ENCODE assay signal across 22 mouse cellular contexts in the genomic region with DNA sequence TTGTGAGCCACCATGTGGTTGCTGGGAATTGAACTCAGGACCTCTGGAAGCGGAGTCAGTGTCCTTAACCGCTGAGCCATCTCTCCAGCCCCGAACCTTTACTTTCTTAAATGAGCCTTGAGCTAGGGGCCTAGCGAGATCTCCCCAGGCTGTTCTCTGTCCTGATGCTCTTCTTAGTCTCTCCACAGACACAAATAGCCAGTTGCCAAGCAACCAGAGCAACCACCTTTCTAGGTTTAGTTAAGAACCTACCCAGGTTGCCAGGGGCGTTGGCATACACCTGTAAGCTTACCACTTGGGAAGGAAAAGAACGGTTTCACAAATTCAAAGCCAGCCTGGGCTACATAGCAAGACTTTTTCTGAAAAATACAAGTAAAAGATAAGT. TPM values are rescaled to one million over a fixed set of nuclear protein-coding genes. Genes with fewer than 3 reads are reported as not detected.
DNase-seq lines count a peak whose midpoint lies in the region; ATAC-seq lines count a peak whose summit lies in the region.
"Had no signal": no experiment of that assay in that cellular context is flagged by ENCODE, and none has a peak within 500 bp of the region (broad histone marks: within the 10 kb centered on the region; RNA-seq: fewer than 3 reads in every experiment).

No protein-coding gene starts in this region.

- no peak overlapping the region for H3K9ac ChIP-seq in kidney, embryonic 16.5 days (replicated peaks; ENCODE audit: low read length)
- H3K9ac ChIP-seq: heart, embryonic 13.5 days; midbrain, embryonic 12.5 days; neural tube, embryonic 13.5 days had no signal

- no peak for DNase-seq in kidney, postnatal 4 days
- peak; percentile 21 for DNase-seq in 416B (ENCODE audit: low read depth)
- DNase-seq in CD4-positive helper T cell, adult 2 months (ENCODE audit: low read depth, low spot score): peak; percentile 65
- peak; percentile 33 for DNase-seq in brain, adult 2 months (ENCODE audit: low read depth, low spot score)
- no peak for DNase-seq in gastrocnemius, postnatal 4 days (ENCODE audit: low spot score in 2 of 2)
- DNase-seq: adrenal gland, postnatal 14 days; cerebellum, adult 11-12 months; cerebellum, postnatal 25 days; heart, adult 11 months; heart, postnatal 4 days; kidney, adult 11 months; kidney, postnatal 36 days; layer of hippocampus, adult 9-11 months; right cerebral cortex, adult 18-20 months had no signal

- H3K27ac ChIP-seq in kidney, embryonic 16.5 days (ENCODE audit: low read length): peak overlapping the region; percentile 2; the same call in 1 of the 2 replicates
- H3K27ac ChIP-seq: forebrain, embryonic 10.5 days; heart, embryonic 13.5 days; midbrain, embryonic 12.5 days; neural tube, embryonic 13.5 days had no signal

- H3K4me1 ChIP-seq in kidney, embryonic 16.5 days (ENCODE audit: insufficient read depth, low read length): peaks cover 22% of the 10 kb centered on the region

- no peak overlapping the region for H3K4me3 ChIP-seq in kidney, embryonic 16.5 days (ENCODE audit: low read length)
- H3K4me3 ChIP-seq: forebrain, embryonic 10.5 days; heart, embryonic 13.5 days; midbrain, embryonic 12.5 days; neural tube, embryonic 13.5 days had no signal

- no peaks in the 10 kb centered on the region for H3K27me3 ChIP-seq in kidney, embryonic 16.5 days (ENCODE audit: insufficient read depth, low read length)
- H3K27me3 ChIP-seq: heart, embryonic 13.5 days; midbrain, embryonic 12.5 days; neural tube, embryonic 13.5 days had no signal

- H3K36me3 ChIP-seq in kidney, embryonic 16.5 days (ENCODE audit: insufficient read depth, low read length): no peaks in the 10 kb centered on the region
- H3K36me3 ChIP-seq: forebrain, embryonic 10.5 days; heart, embryonic 13.5 days; midbrain, embryonic 12.5 days; neural tube, embryonic 13.5 days had no signal

- WGBS in kidney, embryonic 16.5 days: 89% methylated on average over 6 of the region's 6 CpGs

- H3K9me3 ChIP-seq in kidney, embryonic 16.5 days (ENCODE audit: low read length): no peaks in the 10 kb centered on the region
- H3K9me3 ChIP-seq: forebrain, embryonic 10.5 days; heart, embryonic 13.5 days; midbrain, embryonic 12.5 days; neural tube, embryonic 13.5 days had no signal

- no peak overlapping the region for H3K4me2 ChIP-seq in kidney, embryonic 16.5 days (replicated peaks; ENCODE audit: low read depth, low read length)
- H3K4me2 ChIP-seq: heart, embryonic 13.5 days; liver, embryonic 11.5 days; midbrain, embryonic 12.5 days; neural tube, embryonic 13.5 days had no signal

- no peak for ATAC-seq in kidney, embryonic 16.5 days (ENCODE audit: low FRiP score, low TSS enrichment)
- no peak for ATAC-seq in activated CD4-positive, CD25-positive, alpha-beta regulatory T cell, adult 4 months
- ATAC-seq: hindbrain, embryonic 16.5 days had no signal

RNA-seq across cellular contexts. Expression of a gene that starts 1.8 kb away (rescaled TPM):
- polyA plus RNA-seq in kidney, embryonic 16.5 days (2015; fragmentation: Nextera tagmentation; extraction: Ambion mirVana): 18.3 and 21.1 TPM in 2 replicates
- 10 to 100 TPM; 11.5 to 15.7 TPM for total RNA-seq in gastrocnemius, postnatal 4 days (2021)
- 10 to 100 TPM; 10.3 to 12.3 TPM for polyA plus RNA-seq in activated CD4-positive, CD25-positive, alpha-beta regulatory T cell, adult 4 months (2017; shearing (Covaris generic))

RNA-seq across cellular contexts. Expression of a gene that starts 16.4 kb away (rescaled TPM):
- 3.7 and 4.0 TPM in 2 replicates for polyA plus RNA-seq in kidney, embryonic 16.5 days (2015; fragmentation: Nextera tagmentation; extraction: Ambion mirVana)
- 1 to 10 TPM; 3.8 to 4.0 TPM for total RNA-seq in gastrocnemius, postnatal 4 days (2021)
- polyA plus RNA-seq in activated CD4-positive, CD25-positive, alpha-beta regulatory T cell, adult 4 months (2017; shearing (Covaris generic)): 1 to 10 TPM; 1.9 to 3.7 TPM

RNA-seq across cellular contexts. Expression of a gene that starts 44.6 kb away (rescaled TPM):
- polyA plus RNA-seq in kidney, embryonic 16.5 days (2015; fragmentation: Nextera tagmentation; extraction: Ambion mirVana): 12.5 and 17.7 TPM in 2 replicates
- 1 to 10 TPM; 5.0 to 9.0 TPM for total RNA-seq in gastrocnemius, postnatal 4 days (2021)
- under 1 TPM in 1 of 2 experiments, not detected in 1; 0.66 TPM for polyA plus RNA-seq in activated CD4-positive, CD25-positive, alpha-beta regulatory T cell, adult 4 months (2017; shearing (Covaris generic))

Comparison
In these comparisons a context has a peak if more than half of its experiments do, and no peak if none do; other contexts are left out.
1. DNase-seq: peak in 416B (single experiment), CD4-positive helper T cell, adult 2 months (single experiment) and brain, adult 2 months (single experiment); none in kidney, postnatal 4 days (0 of 2) and gastrocnemius, postnatal 4 days (0 of 2).